Mouse (Mus musculus) layer of hippocampus, postnatal 25 days (tissue): ENCODE results near the gene Tmem108. TPM values are rescaled to one million over a fixed set of nuclear protein-coding genes. Genes with fewer than 3 reads are reported as not detected.
A peak's percentile ranks its signal among the peaks of the same experiment; 100 is the strongest.

Experiments
- DNase-seq, 2 experiments: peaks; one replicate each; pipeline ENCODE4 v3.0.0; 2022; ENCODE audit warnings: mixed read lengths in 2 of 2, low spot score in 1 of 2; ENCODE audit errors: extremely low spot score in 1 of 2
- total RNA-seq, 2 experiments: library from RNA; stranded (reverse); gene quantifications; 2 replicates each; pipeline ENCODE4 v1.2.3; 2021

Tmem108 gene
- total RNA-seq, 2 experiments from 2014 or later = 34.7 to 44.2 TPM

GRCm38 (mm10) chr9:103506968-103507584 lies 254.6 kb downstream of the Tmem108 start:
- DNase-seq = no peak

- no peak for DNase-seq
Observed at GRCm38 (mm10) chr9:103505067-103505466, 256.6 kb downstream of the Tmem108 start.

GRCm38 (mm10) chr9:103504646-103505045 lies 257.0 kb downstream of the Tmem108 start:
- DNase-seq = no peak

- DNase-seq = no peak
Observed at GRCm38 (mm10) chr9:103503586-103504298, 257.9 kb downstream of the Tmem108 start.

- no peak for DNase-seq
Observed at GRCm38 (mm10) chr9:103502655-103503054, 259.0 kb downstream of the Tmem108 start.

GRCm38 (mm10) chr9:103501861-103502364 lies 259.7 kb downstream of the Tmem108 start:
- DNase-seq = peak; percentile 17 to 34

GRCm38 (mm10) chr9:103499366-103499765 lies 262.3 kb downstream of the Tmem108 start:
- DNase-seq = no peak

GRCm38 (mm10) chr9:103498699-103499098 lies 262.9 kb downstream of the Tmem108 start:
- no peak for DNase-seq

- no peak for DNase-seq
Observed at GRCm38 (mm10) chr9:103495391-103495790, 266.2 kb downstream of the Tmem108 start.

GRCm38 (mm10) chr9:103494346-103495020 lies 267.2 kb downstream of the Tmem108 start:
- peak; percentile 58 to 72 for DNase-seq

- no peak for DNase-seq
Observed at GRCm38 (mm10) chr9:103491985-103492384, 269.7 kb downstream of the Tmem108 start.

- peak; percentile 82 to 92 for DNase-seq
Observed at GRCm38 (mm10) chr9:103490439-103490838, 271.2 kb downstream of the Tmem108 start.

GRCm38 (mm10) chr9:103489883-103490282 lies 271.8 kb downstream of the Tmem108 start:
- DNase-seq = no peak

GRCm38 (mm10) chr9:103489096-103489495 lies 272.5 kb downstream of the Tmem108 start:
- no peak for DNase-seq

- no peak for DNase-seq
Observed at GRCm38 (mm10) chr9:103486262-103486661, 275.4 kb downstream of the Tmem108 start.

GRCm38 (mm10) chr9:103485606-103486005 lies 276.0 kb downstream of the Tmem108 start:
- no peak for DNase-seq

- DNase-seq = no peak
Observed at GRCm38 (mm10) chr9:103480603-103481220, 280.9 kb downstream of the Tmem108 start.

- no peak for DNase-seq
Observed at GRCm38 (mm10) chr9:103480044-103480576, 281.5 kb downstream of the Tmem108 start, which contains the start of gene Bfsp2. Gene Bfsp2 (minus strand): TSS chr9:103480420.

- DNase-seq = no peak
Observed at GRCm38 (mm10) chr9:103475414-103475813, 286.2 kb downstream of the Tmem108 start.

- DNase-seq = no peak
Observed at GRCm38 (mm10) chr9:103473915-103474688, 287.5 kb downstream of the Tmem108 start.
